Mouse (Mus musculus) forebrain, embryonic 16.5 days (tissue): ENCODE measurements around the gene Ythdf2. TPM values are rescaled to one million over a fixed set of nuclear protein-coding genes. Genes with fewer than 3 reads are reported as not detected.
A peak's percentile ranks its signal among the peaks of the same experiment; 100 is the strongest.

Experiments
- ATAC-seq: fragments of 200-750 bp; cut with Nextera tagmentation; 2 replicates; pipeline ENCODE4 v1.8.0; 2017; ENCODE audit warnings: mild to moderate bottlenecking, moderate library complexity
- H3K27ac ChIP-seq: fragments of 300-500 bp; sonication (generic); 2 replicates; pipeline ENCODE4 v1.5.1; 2014; ENCODE audit warnings: low read length, control low read depth
- H3K27me3 ChIP-seq: fragments of 300-500 bp; sonication (generic); replicated peaks from 2 replicates; pipeline ENCODE4 v1.6.1; 2014; ENCODE audit warnings: low read length; ENCODE audit not compliant: control insufficient read depth, insufficient read depth
- H3K36me3 ChIP-seq: fragments of 300-500 bp; sonication (generic); 2 replicates; pipeline ENCODE4 v1.6.1; 2014; ENCODE audit not compliant: control insufficient read depth, insufficient read depth
- H3K4me1 ChIP-seq: fragments of 300-500 bp; sonication (generic); replicated peaks from 2 replicates; pipeline ENCODE4 v1.6.1; 2014; ENCODE audit warnings: low read length; ENCODE audit not compliant: control insufficient read depth, insufficient read depth
- H3K4me2 ChIP-seq: fragments of 300-500 bp; sonication (generic); 2 replicates; pipeline ENCODE4 v1.6.1; 2014; ENCODE audit warnings: mild to moderate bottlenecking, low read length, control low read depth
- H3K4me3 ChIP-seq: fragments of 300-500 bp; sonication (generic); replicated peaks from 2 replicates; pipeline ENCODE4 v1.5.1; 2014; ENCODE audit warnings: mild to moderate bottlenecking, low read length, control low read depth
- H3K9ac ChIP-seq: fragments of 300-500 bp; sonication (generic); replicated peaks from 2 replicates; pipeline ENCODE4 v1.6.1; 2014; ENCODE audit warnings: low read depth, low read length, control low read depth
- H3K9me3 ChIP-seq: fragments of 300-500 bp; sonication (generic); 2 replicates; pipeline ENCODE4 v1.6.1; 2016; ENCODE audit warnings: low read length; ENCODE audit not compliant: control insufficient read depth
- WGBS: fragments of 180-500 bp; shearing (Covaris S2); extraction: QIAGEN DNeasy Blood & Tissue Kit; methylation state at CpG from one replicate; pipeline ENCODE4 v1.1.7; 2014; 5-methylcytosine and 5-hydroxymethylcytosine counted together
- polyA plus RNA-seq: library from polyadenylated mRNA; unstranded; fragments of >200 nt; fragmentation: Nextera tagmentation; extraction: Ambion mirVana; gene quantifications from 2 replicates; pipeline ENCODE4 v1.2.1, GENCODE M21; 2015

Ythdf2 gene
- polyA plus RNA-seq: 154 and 171 TPM in 2 replicates

DNA sequence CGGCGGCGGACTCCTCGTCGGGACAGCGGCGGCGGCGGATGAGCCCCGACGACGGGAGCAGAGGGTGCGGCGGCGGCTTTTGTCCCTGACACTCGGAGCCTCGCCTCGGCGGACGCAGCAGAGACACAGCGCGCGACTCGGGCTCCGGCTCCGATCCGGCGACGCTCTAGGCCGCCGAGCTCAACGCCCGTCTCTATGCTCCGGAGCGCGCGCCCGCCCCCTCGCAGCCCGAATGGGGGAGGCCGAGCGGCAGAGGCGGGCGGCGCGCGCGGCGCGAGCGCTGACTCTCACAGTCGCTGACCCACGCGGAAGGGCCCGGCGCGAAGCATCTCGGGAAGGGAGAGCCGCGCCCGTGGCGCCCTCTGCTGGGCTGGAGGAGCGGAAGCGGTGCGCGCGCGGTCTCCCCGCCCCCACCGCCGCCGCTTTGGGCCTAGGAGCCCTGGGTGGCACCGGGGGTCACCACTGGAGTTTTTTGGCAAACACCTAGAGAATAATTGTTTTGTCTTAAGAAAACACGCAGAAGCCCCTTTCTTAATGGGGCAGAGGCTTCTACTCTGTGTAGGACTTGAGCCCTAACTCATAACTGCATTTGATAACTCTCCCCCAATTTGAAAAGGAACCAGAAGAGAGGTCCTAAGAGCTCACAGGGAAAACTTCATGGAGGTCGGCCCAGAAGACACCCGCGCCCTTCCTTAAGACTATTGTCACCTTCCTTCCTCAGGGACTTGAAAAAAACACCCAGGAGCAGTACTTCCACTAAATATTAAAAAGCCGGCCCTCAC lies at the start of gene Ythdf2:
Ythdf2 (minus strand) TSS at position 351 of the 782 bp plus-strand sequence.
- Histone ChIP-seq H3K9me3 (no peaks in the 10 kb centered on the region), H3K27ac (peak within 1 kb of the TSS; percentile 95), H3K9ac (peak within 1 kb of the TSS; percentile 99), H3K4me2 (peak within 1 kb of the TSS; percentile 96), H3K27me3 (no peaks in the 10 kb centered on the region), H3K36me3 (peaks cover 7% of the 10 kb centered on the region; the same call in 1 of the 2 replicates), H3K4me1 (peaks cover 21% of the 10 kb centered on the region), H3K4me3 (peak within 1 kb of the TSS; percentile 100)
- under 1% methylated on average over 78 of the region's 78 CpGs for WGBS
- peak; percentile 98 for ATAC-seq

DNA sequence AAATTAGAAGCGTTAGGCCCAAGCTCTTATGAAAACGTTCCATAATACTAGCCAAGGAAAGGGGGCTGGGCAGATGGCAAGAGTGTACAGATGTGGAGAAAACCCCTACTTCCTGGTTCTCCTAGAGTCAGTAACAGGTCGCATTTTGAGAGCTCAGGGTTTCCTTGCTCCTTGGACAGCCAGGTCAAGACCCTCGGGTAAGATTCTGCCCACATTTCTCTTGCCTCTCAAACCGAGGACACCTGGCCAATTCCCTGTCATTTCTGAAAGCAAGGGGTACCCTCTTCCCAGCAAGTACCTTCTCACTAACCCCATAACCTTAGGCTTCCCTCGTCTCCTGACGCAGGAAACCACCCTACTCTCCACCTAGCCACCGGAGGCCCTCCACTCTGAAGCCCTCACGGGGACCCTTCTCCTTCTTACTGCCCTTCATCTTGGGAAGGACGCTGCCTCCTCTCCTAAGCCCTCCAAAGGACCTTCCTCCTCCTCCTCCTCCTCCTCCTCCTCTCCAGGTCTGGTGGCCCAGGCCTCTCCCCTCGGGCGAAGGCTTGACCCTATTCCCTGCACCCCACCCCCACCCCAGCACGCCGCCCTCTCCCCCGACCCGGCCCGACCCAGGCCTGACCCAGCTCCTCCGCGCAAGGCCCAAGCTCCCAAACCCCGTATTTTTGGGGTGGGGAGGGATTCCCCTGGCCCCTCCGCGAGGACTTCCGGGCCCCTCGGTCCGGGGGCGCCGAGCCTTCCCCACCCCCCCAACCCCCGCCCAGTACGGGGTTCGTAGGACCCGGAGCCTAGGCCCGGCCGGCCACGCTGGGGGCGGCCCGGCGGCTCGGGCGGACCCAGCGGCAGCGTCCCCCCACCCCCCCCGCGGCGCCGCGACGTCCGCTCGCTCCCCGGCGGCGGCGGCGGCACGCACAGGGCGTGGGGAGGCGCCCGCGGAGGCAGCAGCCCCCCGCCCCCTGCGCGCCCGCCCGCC lies 48.6 kb upstream of the Ythdf2 start:
- peak; percentile 67 for ATAC-seq
- peak overlapping the region; percentile 82 for H3K27ac ChIP-seq
- peaks cover 19% of the 10 kb centered on the region for H3K4me1 ChIP-seq
- H3K4me2 ChIP-seq: peak overlapping the region; percentile 87
- peak overlapping the region; percentile 80 for H3K4me3 ChIP-seq
- 5% methylated on average over 35 of the region's 64 CpGs for WGBS
- H3K36me3 ChIP-seq: no peaks in the 10 kb centered on the region
- H3K9me3 ChIP-seq: no peaks in the 10 kb centered on the region
- peak overlapping the region; percentile 94 for H3K9ac ChIP-seq
- H3K27me3 ChIP-seq: no peaks in the 10 kb centered on the region

GRCm38 (mm10) chr4:132259248-132259647 lies 47.1 kb upstream of the Ythdf2 start:
- H3K9me3 ChIP-seq: no peaks in the 10 kb centered on the region
- H3K36me3 ChIP-seq: no peaks in the 10 kb centered on the region
- no peak for ATAC-seq
- no peak overlapping the region for H3K9ac ChIP-seq
- no peak overlapping the region for H3K4me3 ChIP-seq
- WGBS: 86% methylated on average over 4 of the region's 4 CpGs
- no peak overlapping the region for H3K27ac ChIP-seq
- no peaks in the 10 kb centered on the region for H3K27me3 ChIP-seq
- H3K4me1 ChIP-seq: peaks cover 19% of the 10 kb centered on the region
- H3K4me2 ChIP-seq: no peak overlapping the region

DNA sequence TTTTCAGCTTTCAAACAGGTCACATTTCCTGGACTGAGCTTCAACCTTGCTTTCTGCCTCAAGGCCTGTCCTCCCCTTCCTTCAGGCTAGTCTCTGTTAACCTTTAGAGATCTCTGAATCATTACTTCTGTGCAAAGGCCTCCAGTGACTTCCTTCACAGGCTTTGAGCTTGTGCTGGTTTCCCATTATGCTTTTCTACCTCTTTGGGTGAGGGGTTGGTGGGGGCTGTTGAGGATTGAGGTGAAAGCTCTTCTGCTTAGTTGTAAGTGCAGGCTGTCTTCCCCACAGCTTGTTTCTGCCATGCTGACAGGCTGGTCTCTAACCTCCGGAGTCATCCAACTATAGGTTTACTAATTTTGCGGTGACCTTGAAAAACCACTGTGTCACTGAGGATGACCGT lies 44.3 kb upstream of the Ythdf2 start:
- WGBS: 92% methylated on average over 3 of the region's 3 CpGs
- no peak for ATAC-seq
- H3K4me3 ChIP-seq: no peak overlapping the region

GRCm38 (mm10) chr4:132254986-132255385 lies 42.9 kb upstream of the Ythdf2 start:
- H3K27me3 ChIP-seq: no peaks in the 10 kb centered on the region
- no peak overlapping the region for H3K27ac ChIP-seq
- no peak overlapping the region for H3K4me3 ChIP-seq
- peaks cover 8% of the 10 kb centered on the region for H3K36me3 ChIP-seq
- no peak for ATAC-seq
- 74% methylated on average over 3 of the region's 3 CpGs for WGBS
- no peaks in the 10 kb centered on the region for H3K9me3 ChIP-seq
- H3K9ac ChIP-seq: no peak overlapping the region
- H3K4me2 ChIP-seq: no peak overlapping the region
- H3K4me1 ChIP-seq: peaks cover 9% of the 10 kb centered on the region

More for the DNA sequence above, 44.3 kb upstream of the Ythdf2 start:
- peaks cover 13% of the 10 kb centered on the region for H3K4me1 ChIP-seq
- H3K9ac ChIP-seq: no peak overlapping the region
- no peak overlapping the region for H3K27ac ChIP-seq
- H3K4me2 ChIP-seq: no peak overlapping the region
- no peaks in the 10 kb centered on the region for H3K27me3 ChIP-seq
- H3K36me3 ChIP-seq: no peaks in the 10 kb centered on the region
- H3K9me3 ChIP-seq: no peaks in the 10 kb centered on the region

DNA sequence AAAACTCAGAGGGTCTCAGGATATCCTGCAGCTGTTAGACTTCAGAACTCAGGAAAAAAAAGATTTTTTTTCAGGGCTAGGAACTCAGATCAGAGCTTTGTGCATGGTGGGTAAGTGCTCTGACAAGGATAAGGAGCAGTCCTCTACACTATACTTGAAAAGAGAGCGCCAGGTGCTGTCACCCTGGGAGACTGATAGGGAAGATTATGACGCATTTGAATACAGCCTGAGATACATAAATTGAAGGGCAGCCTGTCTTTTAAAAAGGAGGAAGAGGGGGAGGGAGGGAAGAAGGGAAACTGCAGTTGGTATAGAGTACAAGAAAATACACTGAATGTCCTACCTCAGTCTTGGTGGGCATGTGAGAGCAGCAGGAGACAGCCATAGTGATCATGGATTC lies 41.5 kb upstream of the Ythdf2 start:
- H3K36me3 ChIP-seq: peaks cover 10% of the 10 kb centered on the region
- no peak overlapping the region for H3K4me2 ChIP-seq
- H3K9ac ChIP-seq: no peak overlapping the region
- no peaks in the 10 kb centered on the region for H3K9me3 ChIP-seq
- WGBS: 76% methylated on average over 2 of the region's 2 CpGs
- no peak for ATAC-seq
- H3K27ac ChIP-seq: no peak overlapping the region
- no peaks in the 10 kb centered on the region for H3K27me3 ChIP-seq
- no peaks in the 10 kb centered on the region for H3K4me1 ChIP-seq
- H3K4me3 ChIP-seq: no peak overlapping the region

- Histone ChIP-seq H3K4me3 (no peak overlapping the region), H3K9ac (no peak overlapping the region), H3K4me2 (no peak overlapping the region), H3K27me3 (no peaks in the 10 kb centered on the region), H3K27ac (no peak overlapping the region), H3K4me1 (no peaks in the 10 kb centered on the region), H3K36me3 (peaks cover 13% of the 10 kb centered on the region), H3K9me3 (no peaks in the 10 kb centered on the region)
- no peak for ATAC-seq
- 88% methylated on average over 8 of the region's 8 CpGs for WGBS
Measured at GRCm38 (mm10) chr4:132253128-132253527, 41.0 kb upstream of the Ythdf2 start.

DNA sequence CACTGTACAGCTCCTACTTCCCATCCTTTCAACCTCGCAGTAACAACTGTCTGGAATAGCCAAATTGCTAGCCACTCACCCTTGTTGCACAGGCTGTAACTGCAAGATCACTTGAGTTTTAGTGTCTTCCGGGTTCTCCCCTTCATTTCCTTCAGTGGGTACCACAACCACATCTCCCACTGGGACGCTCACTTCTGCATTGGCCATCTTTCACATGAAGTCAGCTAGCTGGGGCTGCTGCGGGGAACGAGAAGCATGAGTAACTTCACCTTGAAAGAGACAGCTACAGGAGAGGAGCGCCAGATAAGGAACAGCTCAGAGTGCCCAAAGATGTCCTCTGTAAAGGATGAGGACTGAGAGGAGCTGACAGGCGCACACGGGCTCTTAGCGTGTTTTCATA lies 39.5 kb upstream of the Ythdf2 start:
- H3K4me3 ChIP-seq: no peak overlapping the region
- H3K27ac ChIP-seq: no peak overlapping the region
- no peak for ATAC-seq
- H3K4me2 ChIP-seq: no peak overlapping the region
- no peaks in the 10 kb centered on the region for H3K27me3 ChIP-seq
- no peak overlapping the region for H3K9ac ChIP-seq
- WGBS: 95% methylated on average over 9 of the region's 9 CpGs
- peaks cover 15% of the 10 kb centered on the region for H3K36me3 ChIP-seq
- no peaks in the 10 kb centered on the region for H3K4me1 ChIP-seq
- H3K9me3 ChIP-seq: no peaks in the 10 kb centered on the region

GRCm38 (mm10) chr4:132247451-132247997 lies 35.4 kb upstream of the Ythdf2 start:
- Histone ChIP-seq H3K4me1 (no peaks in the 10 kb centered on the region), H3K36me3 (peaks cover 23% of the 10 kb centered on the region), H3K27ac (no peak overlapping the region), H3K4me2 (no peak overlapping the region), H3K9me3 (no peaks in the 10 kb centered on the region), H3K4me3 (no peak overlapping the region), H3K27me3 (no peaks in the 10 kb centered on the region), H3K9ac (no peak overlapping the region)
- WGBS: 82% methylated on average over 5 of the region's 5 CpGs
- no peak for ATAC-seq
